In genomic region chr4:130573351-130574047, GRCm38 (mm10) we compare ENCODE assay signal across 8 mouse cellular contexts. TPM values are rescaled to one million over a fixed set of nuclear protein-coding genes. Genes with fewer than 3 reads are reported as not detected.
DNase-seq lines count a peak whose midpoint lies in the region; ATAC-seq lines count a peak whose summit lies in the region.

No protein-coding gene starts in this region.

- no peaks in the 10 kb centered on the region for H3K27me3 ChIP-seq in forebrain, embryonic 14.5 days (replicated peaks; ENCODE audit: control insufficient read depth, insufficient read depth, low read length)
- no peaks in the 10 kb centered on the region for H3K27me3 ChIP-seq in limb, embryonic 13.5 days
- no peaks in the 10 kb centered on the region for H3K27me3 ChIP-seq in neural tube, embryonic 15.5 days (replicated peaks)

- H3K27ac ChIP-seq in forebrain, embryonic 14.5 days (ENCODE audit: low read depth, low read length) = peak overlapping the region; percentile 86
- peak overlapping the region; percentile 6; the same call in 1 of the 2 replicates for H3K27ac ChIP-seq in limb, embryonic 13.5 days
- H3K27ac ChIP-seq in neural tube, embryonic 15.5 days (replicated peaks) = peak overlapping the region; percentile 84

- peak; percentile 67 for ATAC-seq in forebrain, embryonic 14.5 days
- ATAC-seq in limb, embryonic 13.5 days (ENCODE audit: low FRiP score, low read depth) = peak; percentile 49; the same call in 1 of the 2 replicates
- ATAC-seq in neural tube, embryonic 15.5 days (ENCODE audit: low FRiP score) = peak; percentile 56

- WGBS in forebrain, embryonic 14.5 days = under 1% methylated on average over 54 of the region's 76 CpGs
- WGBS in limb, embryonic 13.5 days = under 1% methylated on average over 75 of the region's 76 CpGs
- 0% methylated on average over 35 of the region's 76 CpGs for WGBS in neural tube, embryonic 15.5 days

- H3K4me3 ChIP-seq in forebrain, embryonic 14.5 days (ENCODE audit: low read depth, low read length) = peak overlapping the region; percentile 84
- peak overlapping the region; percentile 83 for H3K4me3 ChIP-seq in limb, embryonic 13.5 days
- H3K4me3 ChIP-seq in neural tube, embryonic 15.5 days (replicated peaks) = peak overlapping the region; percentile 89

- no peaks in the 10 kb centered on the region for H3K36me3 ChIP-seq in forebrain, embryonic 14.5 days (ENCODE audit: control insufficient read depth, insufficient read depth, low read length)
- H3K36me3 ChIP-seq in limb, embryonic 13.5 days = no peaks in the 10 kb centered on the region
- no peaks in the 10 kb centered on the region for H3K36me3 ChIP-seq in neural tube, embryonic 15.5 days

- peak; percentile 46 for DNase-seq in embryo, embryonic 10.5 days (ENCODE audit: low spot score)
- no peak for DNase-seq in embryo, embryonic 10 days (ENCODE audit: low spot score)
- DNase-seq in right cerebral cortex, postnatal 4 days = peak; percentile 55
- DNase-seq in right cerebral cortex, postnatal 36 days (ENCODE audit: low spot score in 2 of 2) = no peak
- DNase-seq in forebrain, embryonic 14.5 days (ENCODE audit: low spot score) = peak; percentile 55
- DNase-seq in spleen, adult 18-20 months = no peak

- H3K4me1 ChIP-seq in forebrain, embryonic 14.5 days (ENCODE audit: control insufficient read depth, insufficient read depth, low read length) = peaks cover 28% of the 10 kb centered on the region
- peaks cover 29% of the 10 kb centered on the region for H3K4me1 ChIP-seq in limb, embryonic 13.5 days
- peaks cover 49% of the 10 kb centered on the region for H3K4me1 ChIP-seq in neural tube, embryonic 15.5 days

- H3K9me3 ChIP-seq in forebrain, embryonic 14.5 days (replicated peaks; ENCODE audit: control insufficient read depth, low read length) = no peaks in the 10 kb centered on the region
- no peaks in the 10 kb centered on the region for H3K9me3 ChIP-seq in limb, embryonic 13.5 days
- H3K9me3 ChIP-seq in neural tube, embryonic 15.5 days (replicated peaks) = no peaks in the 10 kb centered on the region

- peak overlapping the region; percentile 78 for H3K4me2 ChIP-seq in forebrain, embryonic 14.5 days (ENCODE audit: low read length)
- H3K4me2 ChIP-seq in limb, embryonic 13.5 days (replicated peaks) = peak overlapping the region; percentile 93
- peak overlapping the region; percentile 76 for H3K4me2 ChIP-seq in neural tube, embryonic 15.5 days

- H3K9ac ChIP-seq in forebrain, embryonic 14.5 days (ENCODE audit: low read length) = peak overlapping the region; percentile 98
- H3K9ac ChIP-seq in limb, embryonic 13.5 days = peak overlapping the region; percentile 87
- peak overlapping the region; percentile 96 for H3K9ac ChIP-seq in neural tube, embryonic 15.5 days (replicated peaks)

RNA-seq across cellular contexts. Expression of gene Nkain1, which starts 0.5 kb away (rescaled TPM):
- polyA plus RNA-seq in forebrain, embryonic 14.5 days (2014; fragmentation: Nextera tagmentation; extraction: Ambion mirVana) = 12.6 and 15.8 TPM in 2 replicates
- polyA plus RNA-seq in limb, embryonic 13.5 days (2015; fragmentation: Nextera tagmentation; extraction: Ambion mirVana) = 2.6 and 3.0 TPM in 2 replicates
- polyA plus RNA-seq in neural tube, embryonic 15.5 days (2015; fragmentation: Nextera tagmentation; extraction: Ambion mirVana) = 7.9 and 11.0 TPM in 2 replicates

Comparison
In these comparisons a context has a peak if more than half of its experiments do, and no peak if none do; other contexts are left out.
1. DNase-seq: peak in embryo, embryonic 10.5 days (single experiment), right cerebral cortex, postnatal 4 days (single experiment) and forebrain, embryonic 14.5 days (single experiment); none in embryo, embryonic 10 days (single experiment), right cerebral cortex, postnatal 36 days (0 of 2) and spleen, adult 18-20 months (0 of 2).
2. H3K27ac ChIP-seq: peak in every context shown above with its lines; median percentile 86 in forebrain, embryonic 14.5 days; 84 in neural tube, embryonic 15.5 days; 6 in limb, embryonic 13.5 days.
3. Peak in every context shown above with its lines, with median percentiles within 50 percentile points of each other: ATAC-seq, H3K4me2 ChIP-seq, H3K4me3 ChIP-seq and H3K9ac ChIP-seq.